Mouse (Mus musculus) layer of hippocampus, postnatal 25 days (tissue): ENCODE measurements around the gene Nr4a3. TPM values are rescaled to one million over a fixed set of nuclear protein-coding genes. Genes with fewer than 3 reads are reported as not detected.

Experiments used
- DNase-seq, 2 experiments: peaks; one replicate each; pipeline ENCODE4 v3.0.0; 2022; ENCODE audit warnings: mixed read lengths in 2 of 2, low spot score in 1 of 2; ENCODE audit errors: extremely low spot score in 1 of 2
- total RNA-seq, 2 experiments: library from RNA; stranded (reverse); gene quantifications; 2 replicates each; pipeline ENCODE4 v1.2.3; 2021

The Nr4a3 gene
- total RNA-seq, 2 experiments from 2014 or later: 60.7 to 82.9 TPM

DNA sequence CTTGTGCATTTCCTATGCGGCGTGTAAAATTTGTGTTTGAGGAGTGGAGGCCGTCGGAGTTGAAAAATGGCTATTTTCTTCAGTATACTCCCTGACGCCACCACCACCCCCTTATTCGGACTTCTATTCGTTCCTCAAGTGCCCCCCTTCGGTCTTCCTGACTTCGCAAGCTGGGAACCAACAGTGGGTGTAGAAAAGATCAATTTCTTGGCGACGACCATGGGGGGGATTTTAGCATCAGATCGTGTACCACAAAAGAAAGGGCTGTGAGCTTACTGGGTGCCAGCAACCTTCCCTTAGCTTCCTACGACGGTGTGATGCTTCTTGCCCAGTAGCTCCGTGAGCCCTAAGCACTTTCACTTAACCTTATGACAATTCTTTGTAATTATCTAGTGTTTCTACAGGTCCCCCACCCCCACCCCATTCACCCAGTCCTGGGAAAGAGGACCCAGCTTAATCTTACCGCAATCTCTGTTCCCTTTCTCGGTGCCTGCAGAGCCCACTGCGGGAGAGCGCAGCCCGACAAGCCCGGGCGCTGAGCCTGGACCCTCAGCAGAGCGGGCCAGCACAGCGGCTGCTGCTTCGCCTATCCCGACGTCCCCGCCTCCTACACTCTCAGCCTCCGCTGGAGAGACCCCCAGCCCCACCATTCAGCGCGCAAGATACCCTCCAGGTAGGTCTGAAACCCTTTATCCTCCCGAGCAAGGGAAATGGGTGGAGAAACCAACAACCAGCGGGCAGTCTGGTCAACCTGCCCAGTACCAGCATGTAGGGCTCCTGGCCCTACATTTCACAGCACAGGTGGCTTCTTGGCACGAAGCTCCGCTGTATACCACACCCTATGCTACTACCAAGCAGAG, 3.7 kb downstream of the Nr4a3 start:
- DNase-seq: no peak

DNA sequence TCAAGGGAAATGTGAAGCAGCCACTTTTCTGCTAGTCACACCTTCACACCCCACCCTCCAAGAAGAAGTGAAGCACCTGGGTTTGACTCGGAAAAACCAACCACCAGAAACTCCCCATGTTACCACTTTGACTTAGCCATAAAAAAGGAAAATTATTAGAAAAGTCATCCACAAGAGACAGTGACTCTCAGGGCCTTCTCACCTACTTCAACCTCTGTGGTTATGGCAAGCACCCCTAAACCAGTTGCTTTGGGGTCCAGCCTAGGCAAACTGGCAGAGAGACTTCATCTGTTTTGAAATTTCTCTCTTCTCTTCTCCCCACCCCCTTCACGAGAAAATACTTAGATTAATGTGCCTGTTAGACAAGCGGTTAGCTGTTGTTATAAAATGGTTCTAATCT, 5.1 kb downstream of the Nr4a3 start:
- no peak for DNase-seq

DNA sequence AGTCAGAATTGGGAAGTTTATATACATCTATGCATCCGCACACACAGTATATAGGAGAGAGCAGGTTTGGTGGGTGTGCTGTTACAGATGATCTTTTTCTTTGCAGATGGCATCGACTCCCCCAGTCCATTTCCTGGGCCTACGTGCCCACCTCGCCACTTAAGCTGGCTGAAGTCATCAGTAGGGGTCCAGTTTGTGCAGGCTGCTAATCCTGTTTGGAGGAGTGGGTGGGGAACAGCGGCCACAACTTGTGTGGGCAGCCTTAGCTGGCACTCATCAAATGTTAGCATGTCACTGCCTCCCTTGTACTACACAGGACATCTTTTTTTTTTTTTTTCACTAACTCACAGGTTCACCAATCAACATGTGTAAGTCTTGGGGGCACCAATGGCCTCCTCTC, 5.5 kb downstream of the Nr4a3 start:
- DNase-seq: no peak

DNA sequence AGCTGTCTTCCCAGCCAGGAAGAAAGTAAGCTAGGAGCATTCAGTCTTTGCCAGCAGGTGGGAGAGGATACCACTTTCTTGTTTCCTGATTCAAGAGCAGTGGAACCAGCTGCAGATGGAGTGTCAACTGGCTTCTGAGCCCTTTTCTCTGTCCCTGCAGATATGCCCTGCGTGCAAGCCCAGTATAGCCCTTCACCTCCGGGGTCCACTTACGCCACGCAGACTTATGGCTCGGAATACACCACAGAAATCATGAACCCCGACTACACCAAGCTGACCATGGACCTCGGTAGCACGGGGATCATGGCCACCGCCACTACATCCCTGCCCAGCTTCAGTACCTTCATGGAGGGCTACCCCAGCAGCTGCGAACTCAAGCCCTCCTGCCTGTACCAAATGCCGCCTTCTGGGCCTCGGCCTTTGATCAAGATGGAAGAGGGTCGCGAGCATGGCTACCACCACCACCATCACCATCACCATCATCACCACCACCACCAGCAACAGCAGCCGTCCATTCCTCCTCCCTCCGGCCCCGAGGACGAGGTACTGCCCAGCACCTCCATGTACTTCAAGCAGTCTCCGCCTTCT, 6.2 kb downstream of the Nr4a3 start:
- no peak for DNase-seq

DNA sequence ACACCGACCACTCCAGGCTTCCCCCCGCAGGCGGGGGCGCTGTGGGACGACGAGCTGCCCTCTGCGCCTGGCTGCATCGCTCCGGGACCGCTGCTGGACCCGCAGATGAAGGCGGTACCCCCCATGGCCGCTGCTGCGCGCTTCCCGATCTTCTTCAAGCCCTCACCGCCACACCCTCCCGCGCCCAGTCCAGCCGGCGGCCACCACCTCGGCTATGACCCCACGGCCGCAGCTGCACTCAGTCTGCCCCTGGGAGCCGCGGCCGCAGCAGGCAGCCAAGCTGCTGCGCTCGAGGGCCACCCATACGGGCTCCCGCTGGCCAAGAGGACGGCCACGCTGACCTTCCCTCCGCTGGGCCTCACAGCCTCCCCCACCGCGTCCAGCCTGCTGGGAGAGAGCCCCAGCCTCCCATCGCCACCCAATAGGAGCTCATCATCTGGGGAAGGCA, 6.7 kb downstream of the Nr4a3 start:
- no peak for DNase-seq

DNA sequence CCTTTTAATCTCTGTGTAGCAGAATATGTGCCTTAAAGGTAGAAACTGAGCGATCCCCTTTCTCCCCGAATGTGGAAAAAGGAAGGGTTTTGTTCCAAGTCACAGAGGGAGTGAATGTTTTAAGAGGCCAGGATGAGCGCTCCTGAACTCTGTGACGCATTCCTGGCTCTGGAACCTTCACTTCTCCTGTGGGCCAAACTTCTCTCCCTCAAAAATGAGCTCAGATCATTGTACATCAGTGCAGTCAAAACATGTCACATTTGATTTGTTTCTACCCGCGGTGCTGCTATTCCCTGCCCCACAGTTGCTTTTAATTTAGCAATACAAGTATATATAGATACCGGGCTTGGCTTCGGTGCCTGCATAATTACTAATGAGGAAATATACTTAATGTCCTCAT, 16.8 kb downstream of the Nr4a3 start:
- no peak for DNase-seq

DNA sequence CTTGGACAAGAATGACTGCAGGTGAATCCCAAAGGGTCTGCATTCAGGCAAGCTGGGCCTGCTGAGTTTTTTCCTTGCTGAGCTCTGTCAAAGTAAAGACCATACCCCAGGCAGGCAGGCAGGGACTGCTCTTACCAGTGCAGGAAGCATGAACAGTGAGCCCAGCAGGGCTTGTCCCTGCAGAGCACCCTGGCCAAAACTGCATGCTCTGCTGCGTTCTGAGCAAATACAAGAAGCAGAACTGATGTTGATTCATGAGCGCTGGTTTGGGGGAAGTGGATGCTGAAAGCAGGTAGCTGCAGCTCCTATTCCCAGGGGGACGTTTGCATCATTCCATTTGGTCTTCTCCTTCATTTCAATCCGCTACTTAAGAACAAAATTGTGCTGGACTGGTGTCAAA, 19.4 kb downstream of the Nr4a3 start:
- no peak for DNase-seq

DNA sequence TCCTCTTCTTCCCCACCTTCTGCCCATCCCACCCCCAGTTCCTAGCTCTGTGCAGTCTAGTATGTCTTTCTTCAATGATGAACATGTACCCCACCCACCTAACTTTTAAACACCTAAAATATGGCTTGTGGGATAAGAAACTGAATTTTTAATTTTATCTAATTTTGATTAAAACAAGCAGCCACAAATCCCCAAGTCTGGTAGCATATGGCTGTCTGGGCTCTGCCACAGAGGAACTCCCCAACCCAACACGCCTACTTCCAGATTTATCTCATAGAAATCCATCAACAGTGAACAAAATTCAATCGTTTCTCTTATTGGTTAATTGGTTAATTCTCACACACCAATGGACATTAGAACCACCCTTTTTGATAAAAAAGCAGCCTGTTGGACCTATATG, 21.7 kb downstream of the Nr4a3 start:
- DNase-seq: no peak

DNA sequence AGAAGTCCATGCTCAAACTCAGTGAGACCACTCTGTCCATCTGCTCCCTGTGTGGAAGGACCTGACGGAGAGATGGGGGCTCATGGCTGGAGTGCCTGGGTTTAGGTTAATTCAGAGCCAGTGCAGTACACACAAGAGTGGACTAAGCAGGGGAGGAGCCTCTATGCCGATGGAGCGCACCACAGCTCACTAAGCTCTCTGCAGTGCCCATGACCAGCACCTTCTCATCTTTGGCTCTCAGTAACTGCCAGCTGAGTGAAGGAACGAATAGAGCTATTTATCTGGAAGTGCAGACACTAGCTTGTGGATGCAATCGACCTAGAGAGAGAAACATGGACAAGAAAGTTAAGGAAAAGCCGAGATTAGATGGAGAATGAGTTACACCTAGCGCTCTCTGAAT, 24.2 kb downstream of the Nr4a3 start:
- DNase-seq: no peak

DNA sequence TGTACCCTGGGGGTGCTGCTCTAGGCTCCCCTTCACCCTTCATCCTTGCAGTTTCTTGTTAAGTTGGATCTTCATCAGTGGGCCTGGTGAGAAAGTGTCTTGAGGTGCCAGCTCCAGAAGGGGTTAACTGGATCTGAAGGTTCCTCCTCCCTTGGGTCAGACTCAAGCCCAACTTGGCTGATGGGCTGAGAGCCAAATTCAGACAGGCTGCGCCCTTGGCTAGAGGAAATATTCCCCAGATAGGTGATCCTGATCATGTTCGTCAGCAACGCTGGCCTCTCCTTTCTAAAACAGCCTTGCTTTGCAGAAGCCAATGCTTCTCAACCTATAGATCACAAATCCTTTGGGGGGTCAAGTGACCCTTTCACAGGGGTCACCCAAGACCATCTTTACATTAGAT, 27.1 kb downstream of the Nr4a3 start:
- no peak for DNase-seq

DNA sequence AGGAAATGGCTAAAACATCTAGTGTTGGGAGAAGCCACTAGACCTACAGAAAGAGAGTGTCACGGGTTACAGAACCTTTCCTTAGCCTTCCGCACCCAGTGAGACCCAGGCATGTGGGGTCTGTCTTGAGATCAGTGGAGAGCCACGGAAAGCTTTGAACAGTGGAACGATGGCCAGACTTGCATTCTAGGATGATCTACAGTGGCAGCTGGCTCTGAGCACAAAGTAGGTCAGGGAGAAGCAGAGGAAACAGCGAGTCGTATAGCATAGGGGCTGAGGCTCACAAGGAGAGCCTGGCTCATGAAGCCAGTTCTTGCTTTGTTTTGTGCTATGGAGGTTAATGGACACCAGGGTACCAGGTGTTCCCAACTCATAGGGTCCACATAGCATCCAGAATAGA, 28.4 kb downstream of the Nr4a3 start:
- no peak for DNase-seq

DNA sequence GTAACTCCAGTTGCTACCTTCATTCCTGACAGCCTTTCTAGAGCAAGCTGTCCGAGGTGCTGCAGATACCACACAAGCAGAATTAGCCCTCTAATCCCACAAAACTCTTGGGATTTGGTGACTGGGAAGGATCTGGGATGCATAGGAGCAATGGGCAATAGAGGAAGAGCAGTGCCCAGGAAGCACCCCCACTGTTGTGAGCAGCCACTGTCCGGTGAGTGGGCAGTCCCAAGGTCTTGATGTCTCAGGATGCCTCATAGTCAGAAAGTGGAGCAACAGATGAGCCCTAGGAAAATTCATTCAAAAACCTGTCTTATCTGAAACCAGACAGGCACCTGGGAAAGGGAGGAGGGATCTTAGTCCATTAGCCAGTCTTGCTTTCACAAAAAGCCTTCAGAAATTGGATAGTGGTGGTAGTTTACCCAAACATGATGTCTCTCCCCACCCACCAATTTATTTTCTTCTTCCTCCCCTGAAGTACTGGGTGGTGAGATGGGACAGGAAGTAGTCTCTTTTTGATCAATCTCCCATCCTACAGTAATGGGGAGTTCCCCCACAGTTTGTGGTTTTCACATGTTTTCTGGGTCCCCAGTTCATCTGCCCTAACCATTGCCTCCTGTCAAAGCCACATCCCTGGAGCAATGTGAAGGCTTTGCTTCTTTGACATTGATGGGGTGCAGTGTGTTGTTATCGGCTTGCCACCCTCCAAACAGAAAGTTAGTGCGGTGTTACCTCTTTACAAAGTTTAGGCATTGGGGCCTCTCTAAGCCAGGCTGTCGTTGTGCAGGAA, 29.7 kb downstream of the Nr4a3 start:
- DNase-seq: no peak

DNA sequence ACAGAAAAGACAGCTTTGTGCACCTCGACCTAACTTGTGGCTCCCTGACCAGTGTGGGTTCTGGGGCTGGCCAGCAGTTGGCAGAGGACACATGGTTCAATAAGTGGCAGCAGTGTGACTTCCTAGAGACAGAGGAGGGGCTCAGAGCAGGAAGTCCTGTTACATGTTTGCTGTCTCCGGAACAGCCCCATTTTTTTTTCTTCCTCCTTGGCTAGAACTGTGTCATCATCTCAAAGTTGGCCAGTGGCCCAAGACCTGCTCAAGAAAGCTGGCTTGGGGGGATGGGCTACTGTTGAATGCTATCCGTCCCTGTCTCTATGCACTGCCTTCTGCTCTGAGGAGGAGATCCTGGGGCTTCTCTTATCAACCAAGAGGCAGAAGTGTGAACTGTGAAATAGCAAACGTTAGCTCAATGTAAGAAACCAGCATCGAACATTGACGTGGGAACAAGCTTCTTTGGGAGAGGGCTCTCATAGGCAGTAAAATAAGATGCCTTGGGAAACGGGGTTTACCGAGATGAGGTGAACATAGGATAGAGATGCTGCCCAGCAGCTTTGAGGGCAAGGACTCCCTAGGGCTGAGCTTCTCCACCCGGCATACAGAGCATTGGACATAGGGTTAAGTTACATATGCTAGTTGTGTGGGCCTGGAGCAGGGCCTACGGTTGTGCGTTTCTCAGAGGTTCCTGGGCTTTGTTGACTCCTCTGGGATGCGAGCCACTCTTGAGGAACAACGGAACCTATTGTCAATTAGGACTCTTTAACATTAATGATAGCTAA, 31.9 kb downstream of the Nr4a3 start:
- no peak for DNase-seq

DNA sequence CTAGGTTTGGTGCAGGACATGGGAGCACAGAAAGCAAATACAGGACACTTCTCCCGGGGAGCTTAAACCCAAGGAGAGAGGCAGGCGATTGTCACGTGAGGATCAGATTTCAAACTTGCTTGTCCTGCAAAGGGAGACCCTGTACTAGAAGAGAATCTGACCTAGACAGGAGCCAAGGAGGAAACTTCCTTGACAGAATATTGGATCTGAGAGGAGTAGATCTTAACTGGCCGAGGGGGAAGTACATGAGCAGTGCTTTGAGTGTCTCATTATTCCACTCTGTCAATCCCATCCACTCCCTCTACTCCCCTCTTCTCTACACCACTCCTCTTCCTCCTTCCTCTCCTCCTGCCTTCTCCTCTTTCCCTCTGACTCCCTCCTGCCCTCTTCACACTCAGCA, 33.3 kb downstream of the Nr4a3 start:
- DNase-seq: no peak

DNA sequence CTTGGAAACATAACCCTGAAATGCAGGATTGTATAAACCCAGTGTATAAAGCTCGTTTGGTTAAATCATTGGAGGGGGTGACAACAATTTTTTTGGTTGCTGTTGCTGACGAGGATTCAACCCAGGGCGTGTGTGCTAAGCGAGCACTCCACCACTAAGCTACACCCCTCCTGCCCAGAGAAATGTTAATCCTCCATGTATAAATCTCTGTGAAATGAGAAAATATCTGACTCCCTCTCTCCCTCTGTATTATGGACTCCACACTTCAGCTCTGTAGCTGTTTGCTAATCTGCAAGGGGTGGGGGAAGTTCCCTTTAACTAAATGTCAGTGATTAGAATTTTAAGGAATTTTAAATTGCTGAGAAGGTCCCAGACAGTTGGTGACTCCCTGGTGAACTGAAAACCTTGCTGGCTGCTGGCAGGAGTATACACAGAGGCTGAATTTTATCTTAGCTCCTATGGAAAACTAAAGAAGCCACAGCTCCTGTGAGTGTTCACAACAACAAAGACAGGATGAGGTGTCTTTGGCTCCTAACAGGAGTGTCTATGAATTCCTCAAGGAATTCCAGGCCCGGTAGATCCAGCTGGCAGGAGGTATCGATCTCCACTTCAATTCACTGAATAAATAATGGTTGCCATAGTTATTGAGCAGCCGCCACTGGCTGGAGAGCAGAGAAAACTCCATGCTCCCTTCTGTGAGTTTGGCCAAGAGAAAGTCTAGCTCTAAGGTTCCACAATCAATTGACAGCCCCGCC, 34.5 kb downstream of the Nr4a3 start:
- DNase-seq: no peak

DNA sequence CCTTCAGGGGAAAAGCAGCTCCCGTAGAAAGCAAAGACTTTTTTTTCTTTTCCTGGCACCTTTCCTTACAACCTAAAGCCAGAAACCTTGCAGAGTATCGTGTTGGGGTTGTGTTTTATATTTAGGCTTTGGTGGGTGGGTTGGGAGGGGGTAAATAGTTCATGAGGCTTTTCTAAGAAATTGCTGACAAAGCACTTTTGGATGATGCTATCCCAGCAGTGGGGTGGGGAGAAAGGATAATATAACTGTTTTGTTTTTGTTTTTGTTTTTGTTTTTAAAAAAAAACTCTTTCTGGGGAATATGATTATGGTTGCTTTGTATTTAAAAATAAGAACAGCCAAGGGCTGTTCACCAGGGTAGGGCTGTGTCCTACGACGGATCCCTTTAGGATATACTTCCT, 38.5 kb downstream of the Nr4a3 start:
- DNase-seq: no peak

DNA sequence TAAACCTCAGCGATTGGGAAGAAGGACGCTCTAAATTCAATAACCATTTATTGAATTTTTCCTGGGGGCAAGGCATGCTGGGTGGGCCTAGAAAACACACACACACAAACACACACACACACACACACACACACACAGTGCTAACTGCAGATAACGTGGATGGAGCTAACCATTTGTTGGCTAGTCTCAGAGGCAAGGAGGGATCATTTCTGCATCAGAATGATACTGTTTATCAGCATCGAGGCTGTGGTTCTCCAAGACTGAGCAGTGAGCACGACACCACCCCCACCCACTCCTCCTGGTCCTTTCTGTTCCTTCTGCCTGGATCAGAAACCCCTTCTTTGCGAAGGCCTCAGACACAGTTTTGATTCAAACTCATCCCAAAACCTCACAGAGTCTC, 41.7 kb downstream of the Nr4a3 start:
- DNase-seq: no peak

DNA sequence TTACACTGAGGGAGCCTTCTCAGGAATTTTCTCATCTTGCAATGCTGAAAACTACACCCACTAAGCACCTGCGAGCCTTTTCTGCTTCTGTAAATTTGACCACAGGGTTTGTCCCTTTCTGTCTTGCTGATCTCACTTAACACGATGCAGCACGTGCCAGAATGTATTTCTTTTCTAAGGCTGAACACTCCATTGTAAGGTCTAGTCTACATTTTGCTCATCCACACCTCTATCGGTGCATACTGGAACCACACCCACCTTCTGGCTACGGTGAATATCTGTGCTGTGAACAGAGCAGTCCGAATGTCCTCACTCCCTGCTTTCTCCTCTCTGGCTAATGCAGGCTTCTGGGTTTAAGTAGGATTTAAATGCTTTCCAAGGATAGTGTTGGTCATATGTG, 42.5 kb downstream of the Nr4a3 start:
- DNase-seq: no peak

DNA sequence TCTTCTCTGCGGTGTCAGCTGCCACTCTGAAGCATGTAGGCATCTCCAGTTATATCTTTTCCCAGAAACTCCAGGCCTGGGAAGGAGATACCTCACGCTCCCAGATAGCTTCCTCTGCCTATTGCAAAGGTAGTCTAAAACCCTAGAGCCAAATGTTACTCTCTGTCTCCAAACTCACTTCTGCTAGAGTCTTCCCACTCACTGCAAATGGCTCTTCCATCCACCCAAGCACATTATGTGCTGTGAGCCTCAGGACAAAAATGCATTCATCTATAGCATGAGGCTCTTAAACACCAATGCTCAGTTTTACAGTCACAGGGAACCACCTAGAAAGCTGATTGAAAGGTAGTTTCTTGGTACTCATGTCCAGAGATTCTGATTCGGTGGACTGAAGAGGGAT, 48.3 kb downstream of the Nr4a3 start:
- DNase-seq: no peak

DNA sequence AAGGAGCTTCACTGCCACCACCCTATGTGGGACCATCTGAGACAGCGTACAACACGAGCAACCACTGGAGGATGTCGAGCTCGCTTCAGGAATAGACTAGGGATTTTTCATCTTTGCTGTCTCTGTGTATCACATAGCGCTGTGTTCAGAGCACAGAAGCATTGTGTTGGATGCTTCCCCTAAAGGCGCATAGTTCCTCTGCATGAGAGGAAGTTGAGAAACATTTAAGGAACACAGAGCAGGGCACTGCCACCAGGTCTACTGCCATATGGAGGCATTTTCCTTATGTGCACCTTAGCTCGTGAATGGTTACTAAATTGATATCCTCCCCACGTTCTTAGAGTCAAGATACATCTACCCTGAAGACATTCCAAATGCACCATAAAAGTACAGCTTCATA, 55.3 kb downstream of the Nr4a3 start:
- no peak for DNase-seq
